Mouse (Mus musculus) olfactory bulb, adult 2 months (tissue): ENCODE data around the gene F2r. TPM values are rescaled to one million over a fixed set of nuclear protein-coding genes. Genes with fewer than 3 reads are reported as not detected.

ENCODE experiments used
- H3K27ac ChIP-seq: fragments of 200-500 bp; 2 replicates; pipeline ENCODE4 v1.5.1; 2012; ENCODE audit warnings: low read depth, low read length; ENCODE audit not compliant: insufficient read depth
- H3K4me1 ChIP-seq: fragments of 200-500 bp; 2 replicates; pipeline ENCODE4 v1.6.1; 2012; ENCODE audit warnings: low read length; ENCODE audit not compliant: control insufficient read depth, insufficient read depth
- H3K4me3 ChIP-seq: fragments of 200-500 bp; 2 replicates; pipeline ENCODE4 v1.5.1; 2012; ENCODE audit warnings: mild to moderate bottlenecking, low read depth, low read length, moderate library complexity; ENCODE audit not compliant: insufficient read depth
- CTCF ChIP-seq: fragments of 200-500 bp; IDR thresholded peaks from 2 replicates; pipeline ENCODE4 v1.5.1; 2012; ENCODE audit warnings: low read depth, mild to moderate bottlenecking, low read length, moderate library complexity; ENCODE audit not compliant: insufficient read depth
- POLR2A ChIP-seq: fragments of 200-500 bp; IDR thresholded peaks from 2 replicates; pipeline ENCODE4 v1.6.1; 2012; ENCODE audit warnings: mild to moderate bottlenecking, low read depth, low read length, moderate library complexity; ENCODE audit not compliant: insufficient read depth
- WGBS: fragments of 180-500 bp; shearing (Covaris S2); methylation state at CpG from one replicate; pipeline ENCODE4 v1.1.7; 2018; 5-methylcytosine and 5-hydroxymethylcytosine counted together
- polyA plus RNA-seq: library from polyadenylated mRNA; stranded (reverse); fragments of >200 nt; gene quantifications from 2 replicates; pipeline ENCODE4 v1.2.4, GENCODE M21; 2012; ENCODE audit warnings: low replicate concordance; ENCODE audit not compliant: missing spikeins, insufficient read depth, insufficient read length

Gene F2r
- polyA plus RNA-seq, 1 experiment = not detected

GRCm38 (mm10) chr13:95637737-95638136, 19.4 kb upstream of the F2r start:
- Histone ChIP-seq H3K4me1 (peaks cover 3% of the 10 kb centered on the region; the same call in 1 of the 2 replicates), H3K4me3 (no peak overlapping the region), H3K27ac (no peak overlapping the region)
- 92% methylated on average over 10 of the region's 10 CpGs for WGBS
- TF ChIP-seq CTCF (no peak), POLR2A (no peak)

GRCm38 (mm10) chr13:95635301-95635700, 17.0 kb upstream of the F2r start:
- WGBS = 96% methylated on average over 12 of the region's 12 CpGs
- no peak overlapping the region for H3K4me3 ChIP-seq
- no peak overlapping the region for H3K27ac ChIP-seq
- TF ChIP-seq POLR2A (no peak), CTCF (no peak)
- H3K4me1 ChIP-seq = peaks cover 3% of the 10 kb centered on the region; the same call in 1 of the 2 replicates

- Histone ChIP-seq H3K27ac (no peak overlapping the region), H3K4me1 (peaks cover 3% of the 10 kb centered on the region; the same call in 1 of the 2 replicates), H3K4me3 (no peak overlapping the region)
- TF ChIP-seq CTCF = no peak
- TF ChIP-seq POLR2A = no peak
- 62% methylated on average over 2 of the region's 2 CpGs for WGBS
Observed at GRCm38 (mm10) chr13:95634451-95634850, 16.2 kb upstream of the F2r start.

GRCm38 (mm10) chr13:95633384-95633783, 15.1 kb upstream of the F2r start:
- H3K4me3 ChIP-seq = no peak overlapping the region
- no peak overlapping the region for H3K27ac ChIP-seq
- WGBS = 73% methylated on average over 2 of the region's 2 CpGs
- TF ChIP-seq POLR2A (no peak), CTCF (no peak)
- no peaks in the 10 kb centered on the region for H3K4me1 ChIP-seq

GRCm38 (mm10) chr13:95632144-95632543, 13.9 kb upstream of the F2r start:
- WGBS = 92% methylated on average over 6 of the region's 6 CpGs
- Histone ChIP-seq H3K4me3 (no peak overlapping the region), H3K4me1 (no peaks in the 10 kb centered on the region), H3K27ac (no peak overlapping the region)
- no peak for TF ChIP-seq POLR2A
- no peak for TF ChIP-seq CTCF

- TF ChIP-seq CTCF = no peak
- TF ChIP-seq POLR2A = no peak
- no peak overlapping the region for H3K4me3 ChIP-seq
- no peaks in the 10 kb centered on the region for H3K4me1 ChIP-seq
- 71% methylated on average over 2 of the region's 2 CpGs for WGBS
- no peak overlapping the region for H3K27ac ChIP-seq
Observed at GRCm38 (mm10) chr13:95630747-95631146, 12.5 kb upstream of the F2r start.

GRCm38 (mm10) chr13:95629751-95630150, 11.5 kb upstream of the F2r start:
- no peak overlapping the region for H3K27ac ChIP-seq
- no peaks in the 10 kb centered on the region for H3K4me1 ChIP-seq
- H3K4me3 ChIP-seq = no peak overlapping the region
- TF ChIP-seq CTCF (no peak), POLR2A (no peak)
- WGBS = 94% methylated on average over 10 of the region's 10 CpGs

- Histone ChIP-seq H3K4me3 (no peak overlapping the region), H3K4me1 (no peaks in the 10 kb centered on the region), H3K27ac (no peak overlapping the region)
- WGBS = 95% methylated on average over 7 of the region's 7 CpGs
- TF ChIP-seq POLR2A (no peak), CTCF (no peak)
Observed at GRCm38 (mm10) chr13:95626696-95627095, 8.4 kb upstream of the F2r start.

- 57% methylated on average over 3 of the region's 3 CpGs for WGBS
- Histone ChIP-seq H3K27ac (no peak overlapping the region), H3K4me3 (no peak overlapping the region), H3K4me1 (peaks cover 1% of the 10 kb centered on the region)
- TF ChIP-seq CTCF (no peak), POLR2A (no peak)
Observed at GRCm38 (mm10) chr13:95623042-95623441, 4.8 kb upstream of the F2r start.

GRCm38 (mm10) chr13:95621563-95621962, 3.3 kb upstream of the F2r start:
- no peak for TF ChIP-seq CTCF
- no peak for TF ChIP-seq POLR2A
- Histone ChIP-seq H3K4me1 (peaks cover 5% of the 10 kb centered on the region), H3K4me3 (no peak overlapping the region), H3K27ac (no peak overlapping the region)
- WGBS = 89% methylated on average over 3 of the region's 3 CpGs
